Mouse (Mus musculus): ENCODE results near the gene Bag6.

Gene Bag6

GRCm38 (mm10) chr17:35134801-35135590, at the start of gene Bag6:
Gene Bag6, plus strand, starts transcription at chr17:35135178.
- peak; percentile 98 for DNase-seq (ENCODE audit: low read depth)

- no peak for DNase-seq (ENCODE audit: low read depth)
Observed at GRCm38 (mm10) chr17:35085208-35085865, 49.6 kb upstream of the Bag6 start, which contains the start of gene Ly6g6f. Gene Ly6g6f, minus strand, starts transcription at chr17:35085610.

GRCm38 (mm10) chr17:35088151-35088550, 46.8 kb upstream of the Bag6 start:
- peak; percentile 58 for DNase-seq (ENCODE audit: low read depth)

GRCm38 (mm10) chr17:35088825-35089644, 45.9 kb upstream of the Bag6 start, which contains the start of gene Abhd16a:
Gene Abhd16a, plus strand, starts transcription at chr17:35089263.
- DNase-seq (ENCODE audit: low read depth) = peak; percentile 97

- DNase-seq (ENCODE audit: low read depth) = peak; percentile 52
Observed at GRCm38 (mm10) chr17:35090166-35090932, 44.6 kb upstream of the Bag6 start.

GRCm38 (mm10) chr17:35092403-35093198, 42.4 kb upstream of the Bag6 start:
- no peak for DNase-seq (ENCODE audit: low read depth)

GRCm38 (mm10) chr17:35094475-35095365, 40.3 kb upstream of the Bag6 start:
- DNase-seq (ENCODE audit: low read depth) = no peak

GRCm38 (mm10) chr17:35096597-35096996, 38.4 kb upstream of the Bag6 start:
- DNase-seq (ENCODE audit: low read depth) = no peak

- DNase-seq (ENCODE audit: low read depth) = no peak
Observed at GRCm38 (mm10) chr17:35097164-35097655, 37.8 kb upstream of the Bag6 start.

GRCm38 (mm10) chr17:35100196-35100765, 34.7 kb upstream of the Bag6 start:
- DNase-seq (ENCODE audit: low read depth) = no peak

- no peak for DNase-seq (ENCODE audit: low read depth)
Observed at GRCm38 (mm10) chr17:35101161-35101560, 33.8 kb upstream of the Bag6 start.

GRCm38 (mm10) chr17:35102299-35102698, 32.7 kb upstream of the Bag6 start:
- DNase-seq (ENCODE audit: low read depth) = no peak

GRCm38 (mm10) chr17:35103221-35103690, 31.7 kb upstream of the Bag6 start:
- no peak for DNase-seq (ENCODE audit: low read depth)

- DNase-seq (ENCODE audit: low read depth) = no peak
Observed at GRCm38 (mm10) chr17:35104079-35104478, 30.9 kb upstream of the Bag6 start.

GRCm38 (mm10) chr17:35104754-35105153, 30.2 kb upstream of the Bag6 start:
- no peak for DNase-seq (ENCODE audit: low read depth)

GRCm38 (mm10) chr17:35105740-35106389, 29.1 kb upstream of the Bag6 start:
- DNase-seq (ENCODE audit: low read depth) = peak; percentile 77

- DNase-seq (ENCODE audit: low read depth) = peak; percentile 60
Observed at GRCm38 (mm10) chr17:35106522-35106921, 28.5 kb upstream of the Bag6 start.

GRCm38 (mm10) chr17:35108097-35108496, 26.9 kb upstream of the Bag6 start, which contains the start of gene Ly6g5c:
Gene Ly6g5c, plus strand, starts transcription at chr17:35108279.
- DNase-seq (ENCODE audit: low read depth) = no peak
